Mouse (Mus musculus) limb, embryonic 15.5 days (tissue): ENCODE data around the gene Fam210b. TPM values are rescaled to one million over a fixed set of nuclear protein-coding genes. Genes with fewer than 3 reads are reported as not detected.
"Not testable (repeated sequence)": the region's sequence is repeated elsewhere in the genome, so short reads cannot be mapped to it uniquely, and the experiment has no call there.

Source experiments
- ATAC-seq: fragments of 200-750 bp; cut with Nextera tagmentation; 2 replicates; pipeline ENCODE4 v1.8.0; 2017; ENCODE audit warnings: low read depth, moderate TSS enrichment; ENCODE audit not compliant: insufficient number of reproducible peaks, low FRiP score, low TSS enrichment
- H3K27ac ChIP-seq: fragments of 300-500 bp; sonication (generic); 2 replicates; pipeline ENCODE4 v1.5.1; 2015; ENCODE audit warnings: moderate library complexity, mild to moderate bottlenecking, inconsistent platforms
- H3K27me3 ChIP-seq: fragments of 300-500 bp; sonication (generic); 2 replicates; pipeline ENCODE4 v1.6.1; 2015; ENCODE audit warnings: inconsistent platforms
- H3K36me3 ChIP-seq: fragments of 300-500 bp; sonication (generic); 2 replicates; pipeline ENCODE4 v1.6.1; 2015; ENCODE audit warnings: inconsistent platforms
- H3K4me1 ChIP-seq: fragments of 300-500 bp; sonication (generic); 2 replicates; pipeline ENCODE4 v1.6.1; 2015; ENCODE audit warnings: inconsistent platforms
- H3K4me2 ChIP-seq: fragments of 300-500 bp; sonication (generic); 2 replicates; pipeline ENCODE4 v1.6.1; 2015; ENCODE audit warnings: mild to moderate bottlenecking, inconsistent platforms
- H3K4me3 ChIP-seq: fragments of 300-500 bp; sonication (generic); 2 replicates; pipeline ENCODE4 v1.5.1; 2015; ENCODE audit warnings: mild to moderate bottlenecking, inconsistent platforms
- H3K9ac ChIP-seq: fragments of 300-500 bp; sonication (generic); 2 replicates; pipeline ENCODE4 v1.6.1; 2015; ENCODE audit warnings: inconsistent platforms
- H3K9me3 ChIP-seq: fragments of 300-500 bp; sonication (generic); 2 replicates; pipeline ENCODE4 v1.6.1; 2016; ENCODE audit warnings: inconsistent platforms
- WGBS: fragments of 180-500 bp; shearing (Covaris S2); methylation state at CpG from one replicate; pipeline ENCODE4 v1.1.7; 2015; 5-methylcytosine and 5-hydroxymethylcytosine counted together
- polyA plus RNA-seq: library from polyadenylated mRNA; unstranded; fragments of >200 nt; fragmentation: Nextera tagmentation; extraction: Ambion mirVana; gene quantifications from 2 replicates; pipeline ENCODE4 v1.2.1, GENCODE M21; 2015

The Fam210b gene
- 15.1 and 16.8 TPM in 2 replicates for polyA plus RNA-seq

GRCm38 (mm10) chr2:172345258-172345738 lies at the start of gene Fam210b:
Gene Fam210b, plus strand, starts transcription at chr2:172345565.
- Histone ChIP-seq H3K9ac (peak within 1 kb of the TSS; percentile 44; the same call in 1 of the 2 replicates), H3K36me3 (no peaks in the 10 kb centered on the region), H3K4me1 (peaks cover 24% of the 10 kb centered on the region), H3K27ac (peak within 1 kb of the TSS; percentile 67), H3K4me2 (peak within 1 kb of the TSS; percentile 95), H3K9me3 (0 out of 2 replicates have a peak, but pooled peaks cover 2% of the 10 kb centered on the region), H3K27me3 (no peaks in the 10 kb centered on the region), H3K4me3 (peak within 1 kb of the TSS; percentile 64)
- peak; percentile 97 for ATAC-seq
- WGBS, result under 1% methylated on average over 35 of the region's 35 CpGs

DNA sequence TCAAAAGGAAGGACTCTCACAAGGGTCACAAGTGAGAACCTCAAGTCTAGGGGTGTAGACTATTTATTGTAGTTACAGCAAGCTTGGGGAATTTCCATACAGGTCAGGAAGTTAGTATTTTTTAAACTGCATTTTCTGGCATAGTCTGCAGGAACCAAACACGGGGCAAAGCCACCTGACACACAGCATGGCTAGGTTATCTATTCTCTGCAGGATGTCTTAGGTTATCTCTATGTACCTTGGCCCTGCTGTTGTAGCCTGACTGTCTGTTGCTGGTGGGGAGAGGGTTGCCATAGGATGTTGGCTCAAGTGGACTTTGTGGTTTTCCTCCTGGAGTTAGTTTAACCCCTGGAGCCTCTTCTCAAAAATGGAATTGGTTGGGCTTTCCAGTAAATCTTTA lies 47.3 kb upstream of the Fam210b start:
- no peaks in the 10 kb centered on the region for H3K27me3 ChIP-seq
- ATAC-seq, result no peak
- H3K9me3 ChIP-seq, result no peaks in the 10 kb centered on the region
- H3K36me3 ChIP-seq, result no peaks in the 10 kb centered on the region
- H3K4me3 ChIP-seq, result no peak overlapping the region
- 48% methylated on average over 1 of the region's 1 CpGs for WGBS
- no peak overlapping the region for H3K9ac ChIP-seq
- H3K4me2 ChIP-seq, result no peak overlapping the region
- H3K4me1 ChIP-seq, result 0 out of 2 replicates have a peak, but pooled peaks cover 3% of the 10 kb centered on the region
- H3K27ac ChIP-seq, result no peak overlapping the region

DNA sequence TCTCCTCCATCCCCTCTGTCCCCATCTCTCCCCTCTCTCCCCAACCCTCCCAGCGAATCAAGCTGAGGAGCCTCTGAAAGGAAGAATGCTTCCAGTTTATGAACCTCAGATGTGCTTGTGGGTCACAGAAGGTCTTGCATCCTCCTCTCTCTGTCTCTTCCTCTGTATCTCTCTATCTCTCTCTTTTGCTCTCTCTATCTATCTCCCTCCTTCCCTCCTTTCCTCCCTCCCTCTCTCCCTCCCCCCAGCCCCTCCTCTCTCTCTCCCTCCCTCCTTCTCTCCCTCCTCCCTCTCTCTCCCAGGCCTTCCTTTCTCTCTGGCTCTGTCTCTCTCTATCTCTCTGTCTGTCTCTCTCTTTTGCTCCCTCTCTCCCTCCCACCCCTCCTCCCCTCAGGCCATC lies 46.8 kb upstream of the Fam210b start:
- Histone ChIP-seq H3K4me2 (no peak overlapping the region), H3K9ac (no peak overlapping the region), H3K36me3 (no peaks in the 10 kb centered on the region), H3K27ac (no peak overlapping the region), H3K27me3 (no peaks in the 10 kb centered on the region), H3K4me3 (no peak overlapping the region), H3K4me1 (0 out of 2 replicates have a peak, but pooled peaks cover 3% of the 10 kb centered on the region), H3K9me3 (no peaks in the 10 kb centered on the region)
- 29% methylated on average over 1 of the region's 1 CpGs for WGBS
- ATAC-seq, result no peak

DNA sequence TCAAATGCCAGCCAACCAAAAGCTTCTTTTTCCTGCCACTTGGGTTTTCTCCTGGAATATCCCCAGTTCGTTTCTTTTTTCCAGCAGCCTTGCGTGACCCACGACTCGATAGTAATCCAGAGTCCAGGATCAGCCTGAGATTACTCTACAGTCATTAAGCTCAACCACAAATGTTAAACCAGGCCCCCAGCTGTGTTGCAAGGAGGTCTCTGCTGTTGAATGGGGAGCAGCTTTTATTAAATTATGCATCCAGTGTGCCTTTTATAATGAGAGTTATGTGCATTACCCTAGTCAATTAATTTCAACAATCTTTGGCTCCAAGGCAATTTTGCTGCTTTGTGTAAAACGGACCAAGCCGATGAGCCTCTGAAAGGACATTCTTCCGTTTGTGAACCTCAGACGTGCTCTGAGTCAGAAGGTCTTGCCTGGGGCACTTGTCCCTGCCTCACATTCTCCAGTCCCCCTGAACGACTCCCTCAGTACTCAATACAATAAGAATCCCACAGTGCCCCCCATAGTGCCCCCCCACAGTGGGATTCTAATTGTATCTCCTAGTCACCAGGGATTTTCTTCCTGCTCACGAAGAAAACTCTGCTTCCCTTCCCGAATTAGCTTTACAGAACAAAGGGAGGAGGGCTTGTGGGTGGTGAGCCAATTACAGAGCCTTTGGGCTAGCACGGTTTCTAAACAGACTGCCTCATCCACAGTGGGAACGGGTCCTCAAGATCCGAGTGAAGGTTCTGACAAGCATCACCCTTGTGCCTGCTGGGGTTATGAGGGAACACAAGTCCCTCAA lies 46.0 kb upstream of the Fam210b start:
- no peaks in the 10 kb centered on the region for H3K27me3 ChIP-seq
- H3K4me1 ChIP-seq, result 0 out of 2 replicates have a peak, but pooled peaks cover 3% of the 10 kb centered on the region
- 18% methylated on average over 14 of the region's 14 CpGs for WGBS
- ATAC-seq, result no peak
- H3K36me3 ChIP-seq, result no peaks in the 10 kb centered on the region
- no peak overlapping the region for H3K9ac ChIP-seq
- H3K9me3 ChIP-seq, result no peaks in the 10 kb centered on the region
- no peak overlapping the region for H3K27ac ChIP-seq
- no peak overlapping the region for H3K4me2 ChIP-seq
- H3K4me3 ChIP-seq, result no peak overlapping the region

GRCm38 (mm10) chr2:172302396-172302795 lies 43.0 kb upstream of the Fam210b start:
- WGBS, result 88% methylated on average over 5 of the region's 5 CpGs
- no peak for ATAC-seq
- H3K27ac ChIP-seq, result no peak overlapping the region

GRCm38 (mm10) chr2:172304118-172304708 lies 41.2 kb upstream of the Fam210b start:
- ATAC-seq, result no peak
- H3K4me2 ChIP-seq, result no peak overlapping the region
- H3K36me3 ChIP-seq, result no peaks in the 10 kb centered on the region
- no peak overlapping the region for H3K27ac ChIP-seq
- 66% methylated on average over 8 of the region's 8 CpGs for WGBS
- no peak overlapping the region for H3K4me3 ChIP-seq
- no peaks in the 10 kb centered on the region for H3K9me3 ChIP-seq
- H3K27me3 ChIP-seq, result no peaks in the 10 kb centered on the region
- no peak overlapping the region for H3K9ac ChIP-seq
- H3K4me1 ChIP-seq, result no peaks in the 10 kb centered on the region

More at GRCm38 (mm10) chr2:172302396-172302795, 43.0 kb upstream of the Fam210b start:
- Histone ChIP-seq H3K9ac (no peak overlapping the region), H3K4me2 (no peak overlapping the region), H3K27me3 (no peaks in the 10 kb centered on the region), H3K9me3 (no peaks in the 10 kb centered on the region), H3K4me3 (no peak overlapping the region), H3K36me3 (no peaks in the 10 kb centered on the region), H3K4me1 (0 out of 2 replicates have a peak, but pooled peaks cover 3% of the 10 kb centered on the region)

GRCm38 (mm10) chr2:172305546-172305945 lies 39.8 kb upstream of the Fam210b start:
- not testable (repeated sequence) for H3K9me3 ChIP-seq, H3K4me2 ChIP-seq, H3K4me1 ChIP-seq, H3K36me3 ChIP-seq, H3K27me3 ChIP-seq, H3K9ac ChIP-seq, H3K4me3 ChIP-seq, H3K27ac ChIP-seq, ATAC-seq
- 75% methylated on average over 7 of the region's 7 CpGs for WGBS

- no peak overlapping the region for H3K9ac ChIP-seq
- ATAC-seq, result no peak
- WGBS, result 60% methylated on average over 4 of the region's 4 CpGs
Observed at GRCm38 (mm10) chr2:172306544-172306943, 38.8 kb upstream of the Fam210b start.

GRCm38 (mm10) chr2:172311731-172312130 lies 33.6 kb upstream of the Fam210b start:
- 57% methylated on average over 9 of the region's 9 CpGs for WGBS
- H3K4me1 ChIP-seq, result no peaks in the 10 kb centered on the region
- no peaks in the 10 kb centered on the region for H3K9me3 ChIP-seq
- H3K4me3 ChIP-seq, result no peak overlapping the region
- H3K27me3 ChIP-seq, result no peaks in the 10 kb centered on the region
- no peak for ATAC-seq
- no peak overlapping the region for H3K9ac ChIP-seq
- H3K4me2 ChIP-seq, result no peak overlapping the region
- H3K36me3 ChIP-seq, result no peaks in the 10 kb centered on the region
- H3K27ac ChIP-seq, result no peak overlapping the region

More at GRCm38 (mm10) chr2:172306544-172306943, 38.8 kb upstream of the Fam210b start:
- H3K27me3 ChIP-seq, result no peaks in the 10 kb centered on the region
- H3K9me3 ChIP-seq, result no peaks in the 10 kb centered on the region
- no peak overlapping the region for H3K27ac ChIP-seq
- no peaks in the 10 kb centered on the region for H3K36me3 ChIP-seq
- no peak overlapping the region for H3K4me3 ChIP-seq
- H3K4me2 ChIP-seq, result no peak overlapping the region
- H3K4me1 ChIP-seq, result no peaks in the 10 kb centered on the region

DNA sequence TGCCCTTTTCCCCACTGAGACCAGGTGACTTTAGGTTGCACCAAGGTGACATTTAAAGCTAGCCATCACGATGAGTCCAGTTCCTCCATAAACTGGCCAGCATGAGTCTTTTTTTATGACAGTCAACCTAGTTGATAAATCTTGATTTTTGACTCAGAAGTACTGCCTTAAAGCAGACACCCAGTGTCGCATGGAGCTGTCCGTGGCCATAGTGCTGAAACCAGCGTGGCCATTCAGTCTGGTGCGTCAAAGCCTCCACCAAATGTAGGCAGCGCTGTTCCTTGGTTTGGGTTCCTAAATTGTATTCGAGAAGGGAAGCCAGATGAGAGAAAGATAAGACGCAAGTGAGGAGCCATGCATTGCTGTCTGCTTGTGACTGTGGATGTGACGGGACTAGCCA lies 24.5 kb upstream of the Fam210b start:
- no peak for ATAC-seq
- no peak overlapping the region for H3K27ac ChIP-seq
- 14% methylated on average over 9 of the region's 9 CpGs for WGBS
- H3K4me3 ChIP-seq, result no peak overlapping the region
- H3K9me3 ChIP-seq, result no peaks in the 10 kb centered on the region
- H3K27me3 ChIP-seq, result no peaks in the 10 kb centered on the region
- no peaks in the 10 kb centered on the region for H3K4me1 ChIP-seq
- H3K36me3 ChIP-seq, result no peaks in the 10 kb centered on the region
- no peak overlapping the region for H3K4me2 ChIP-seq
- H3K9ac ChIP-seq, result no peak overlapping the region

DNA sequence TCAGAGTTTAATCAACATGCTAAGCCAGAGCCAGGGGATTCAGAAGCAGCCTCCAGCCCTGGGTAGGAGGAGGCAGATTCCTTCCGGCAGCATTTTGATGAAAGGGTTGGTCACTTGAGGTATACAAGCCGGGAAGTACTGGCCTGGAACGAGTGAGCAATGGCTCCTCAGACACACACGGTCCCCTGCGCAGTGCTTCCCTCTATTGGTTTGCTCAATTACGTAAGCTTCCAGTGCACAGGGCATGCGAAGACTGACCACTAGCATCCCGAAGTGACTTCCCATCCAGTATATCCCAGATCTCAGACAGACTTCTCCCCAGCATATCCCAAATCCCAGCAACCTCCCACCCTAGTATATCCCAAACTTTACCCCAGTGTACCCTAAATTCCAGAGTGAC lies 17.1 kb upstream of the Fam210b start:
- Histone ChIP-seq H3K27ac (no peak overlapping the region), H3K36me3 (no peaks in the 10 kb centered on the region), H3K4me3 (no peak overlapping the region), H3K4me1 (no peaks in the 10 kb centered on the region), H3K27me3 (peaks cover 29% of the 10 kb centered on the region), H3K9me3 (no peaks in the 10 kb centered on the region), H3K9ac (no peak overlapping the region), H3K4me2 (no peak overlapping the region)
- WGBS, result 56% methylated on average over 8 of the region's 8 CpGs
- no peak for ATAC-seq

GRCm38 (mm10) chr2:172329179-172329578 lies 16.2 kb upstream of the Fam210b start:
- 6% methylated on average over 13 of the region's 13 CpGs for WGBS
- Histone ChIP-seq H3K9ac (no peak overlapping the region), H3K4me2 (no peak overlapping the region), H3K4me1 (no peaks in the 10 kb centered on the region), H3K9me3 (no peaks in the 10 kb centered on the region), H3K27ac (no peak overlapping the region), H3K4me3 (no peak overlapping the region), H3K27me3 (peaks cover 29% of the 10 kb centered on the region), H3K36me3 (no peaks in the 10 kb centered on the region)
- no peak for ATAC-seq
